Mouse (Mus musculus) embryonic facial prominence, embryonic 11.5 days (tissue): ENCODE measurements around the gene Kdm2a. TPM values are rescaled to one million over a fixed set of nuclear protein-coding genes. Genes with fewer than 3 reads are reported as not detected.

Experiments
- ATAC-seq: fragments of 200-750 bp; cut with Nextera tagmentation; replicated peaks from 2 replicates; pipeline ENCODE4 v1.8.0; 2017; ENCODE audit warnings: low read depth; ENCODE audit not compliant: insufficient number of reproducible peaks, low FRiP score, low TSS enrichment
- DNase-seq: peaks from one replicate; pipeline ENCODE4 v3.0.0-alpha.2; 2015; ENCODE audit warnings: low spot score
- H3K27ac ChIP-seq: fragments of 300-500 bp; sonication (generic); replicated peaks from 2 replicates; pipeline ENCODE4 v1.5.1; 2014; ENCODE audit warnings: mild to moderate bottlenecking, low read depth, low read length, control low read depth
- H3K27me3 ChIP-seq: fragments of 300-500 bp; sonication (generic); 2 replicates; pipeline ENCODE4 v1.6.1; 2014; ENCODE audit warnings: mild to moderate bottlenecking, low read length, moderate library complexity, mixed read lengths; ENCODE audit not compliant: control insufficient read depth, insufficient read depth
- H3K36me3 ChIP-seq: fragments of 300-500 bp; sonication (generic); replicated peaks from 2 replicates; pipeline ENCODE4 v1.6.1; 2014; ENCODE audit warnings: low read depth, mild to moderate bottlenecking, low read length, moderate library complexity, mixed read lengths; ENCODE audit not compliant: control insufficient read depth, insufficient read depth
- H3K4me1 ChIP-seq: fragments of 300-500 bp; sonication (generic); 2 replicates; pipeline ENCODE4 v1.6.1; 2014; ENCODE audit warnings: low read length, mixed read lengths; ENCODE audit not compliant: control insufficient read depth, insufficient read depth
- H3K4me2 ChIP-seq: fragments of 300-500 bp; sonication (generic); 2 replicates; pipeline ENCODE4 v1.6.1; 2014; ENCODE audit warnings: low read depth, mild to moderate bottlenecking, control low read depth, low read length, moderate library complexity
- H3K4me3 ChIP-seq: fragments of 300-500 bp; sonication (generic); 2 replicates; pipeline ENCODE4 v1.5.1; 2014; ENCODE audit warnings: low read depth, low read length, control low read depth
- H3K9ac ChIP-seq: fragments of 300-500 bp; sonication (generic); replicated peaks from 2 replicates; pipeline ENCODE4 v1.6.1; 2014; ENCODE audit warnings: mild to moderate bottlenecking, control low read depth, low read length
- H3K9me3 ChIP-seq: fragments of 300-500 bp; sonication (generic); replicated peaks from 2 replicates; pipeline ENCODE4 v1.6.1; 2016; ENCODE audit warnings: mild to moderate bottlenecking, low read length, inconsistent platforms, mixed read lengths; ENCODE audit not compliant: control insufficient read depth
- WGBS: fragments of 180-500 bp; shearing (Covaris S2); extraction: QIAGEN DNeasy Blood & Tissue Kit; methylation state at CpG from one replicate; pipeline ENCODE4 v1.1.7; 2014; 5-methylcytosine and 5-hydroxymethylcytosine counted together
- polyA plus RNA-seq: library from polyadenylated mRNA; unstranded; fragments of >200 nt; fragmentation: Nextera tagmentation; extraction: Ambion mirVana; gene quantifications from 2 replicates; pipeline ENCODE4 v1.2.1, GENCODE M21; 2014

Kdm2a gene
- 43.5 and 48.3 TPM in 2 replicates for polyA plus RNA-seq

DNA sequence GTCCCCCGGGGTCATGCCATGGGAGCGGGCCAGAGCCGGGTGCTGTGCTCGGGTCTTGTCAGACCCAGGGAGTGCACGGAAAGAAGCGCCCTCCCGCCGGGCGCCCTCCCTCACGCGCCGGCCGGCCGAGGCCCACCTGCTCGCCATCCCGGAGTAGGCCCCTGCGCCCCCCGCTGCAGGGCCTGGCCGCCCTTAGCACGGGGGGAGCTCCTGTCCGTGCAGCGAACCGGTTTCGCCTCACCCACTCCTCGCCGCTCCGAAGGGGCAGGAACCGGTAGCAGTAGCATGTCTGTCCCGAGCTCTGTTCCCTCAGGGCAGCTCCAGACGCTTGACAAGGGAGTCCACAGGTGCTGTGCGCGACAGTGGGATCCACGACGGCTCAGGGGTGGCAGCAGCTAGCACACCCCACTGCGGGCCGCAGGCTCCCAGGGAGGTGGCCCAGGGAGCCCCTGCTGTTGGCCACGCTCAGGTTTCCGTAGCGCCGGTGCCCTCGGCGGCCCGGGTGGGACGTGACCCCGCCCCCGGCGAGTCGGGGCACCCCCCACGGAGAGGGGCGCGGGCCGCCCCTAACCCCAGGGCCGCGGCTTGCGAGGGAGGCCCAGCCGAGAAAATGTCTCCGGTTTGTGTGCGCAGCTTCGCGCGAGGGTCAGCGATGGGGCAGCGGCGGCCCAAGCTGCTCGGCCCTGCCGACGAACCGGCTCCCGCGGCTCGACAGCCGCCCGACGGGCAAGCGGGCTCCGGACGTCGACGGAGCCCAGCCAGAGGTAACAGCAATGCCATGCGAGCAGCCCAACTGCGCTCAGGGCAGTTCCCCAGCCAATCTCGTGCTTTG lies at the start of gene Kdm2a:
TSS of gene Kdm2a (minus strand) at position 488 of the 832 bp plus-strand sequence.
- DNase-seq: peak; percentile 56
- Histone ChIP-seq H3K4me3 (peak within 1 kb of the TSS; percentile 100), H3K4me2 (peak within 1 kb of the TSS; percentile 84), H3K27ac (peak within 1 kb of the TSS; percentile 89), H3K27me3 (no peaks in the 10 kb centered on the region), H3K9ac (peak within 1 kb of the TSS; percentile 78), H3K9me3 (no peaks in the 10 kb centered on the region), H3K4me1 (no peaks in the 10 kb centered on the region), H3K36me3 (no peaks in the 10 kb centered on the region)
- WGBS: under 1% methylated on average over 82 of the region's 82 CpGs
- ATAC-seq: peak; percentile 66

- 84% methylated on average over 9 of the region's 9 CpGs for WGBS
- Histone ChIP-seq H3K27me3 (no peaks in the 10 kb centered on the region), H3K9me3 (no peaks in the 10 kb centered on the region), H3K27ac (no peak overlapping the region), H3K4me1 (0 out of 2 replicates have a peak, but pooled peaks cover 2% of the 10 kb centered on the region), H3K4me3 (no peak overlapping the region), H3K36me3 (no peaks in the 10 kb centered on the region), H3K4me2 (no peak overlapping the region), H3K9ac (no peak overlapping the region)
- ATAC-seq (no peak), DNase-seq (no peak)
These were observed 49.4 kb upstream of the Kdm2a start for GRCm38 (mm10) chr19:4447445-4447844.

GRCm38 (mm10) chr19:4446661-4447420 lies 48.8 kb upstream of the Kdm2a start:
- no peak for ATAC-seq
- WGBS: 90% methylated on average over 8 of the region's 8 CpGs
- H3K36me3 ChIP-seq: no peaks in the 10 kb centered on the region
- no peaks in the 10 kb centered on the region for H3K9me3 ChIP-seq
- H3K27me3 ChIP-seq: no peaks in the 10 kb centered on the region
- no peak overlapping the region for H3K9ac ChIP-seq
- H3K4me3 ChIP-seq: no peak overlapping the region
- 0 out of 2 replicates have a peak, but pooled peaks cover under 1% of the 10 kb centered on the region for H3K4me1 ChIP-seq
- no peak overlapping the region for H3K27ac ChIP-seq
- DNase-seq: no peak
- H3K4me2 ChIP-seq: no peak overlapping the region

DNA sequence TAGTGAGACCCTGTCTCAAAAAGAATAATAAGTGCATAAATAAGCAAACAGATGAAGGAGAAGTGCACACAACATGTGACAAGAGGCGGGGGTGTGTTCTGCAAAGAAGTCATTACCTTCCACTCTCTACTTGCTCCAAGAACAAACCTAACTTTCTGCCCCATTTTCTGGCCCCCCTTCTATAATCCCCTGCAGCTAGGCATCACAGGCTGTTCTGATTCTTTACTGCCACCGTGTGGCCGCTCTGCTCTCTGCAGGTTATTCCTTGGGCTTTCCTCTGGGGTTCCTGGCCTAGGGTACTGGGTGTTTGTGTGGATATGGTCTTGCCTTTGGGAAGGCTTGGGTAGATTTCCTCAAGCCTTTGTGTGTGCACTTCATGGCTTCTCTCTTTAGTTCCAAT lies 44.3 kb upstream of the Kdm2a start:
- H3K27ac ChIP-seq: no peak overlapping the region
- WGBS: 10% methylated on average over 3 of the region's 3 CpGs

GRCm38 (mm10) chr19:4441621-4442161 lies 43.6 kb upstream of the Kdm2a start:
- Histone ChIP-seq H3K9me3 (no peaks in the 10 kb centered on the region), H3K4me2 (no peak overlapping the region), H3K27me3 (no peaks in the 10 kb centered on the region), H3K4me3 (no peak overlapping the region), H3K4me1 (peaks cover 5% of the 10 kb centered on the region; the same call in 1 of the 2 replicates), H3K36me3 (no peaks in the 10 kb centered on the region), H3K9ac (no peak overlapping the region), H3K27ac (peak overlapping the region; percentile 28; the same call in 1 of the 2 replicates)
- 0 out of 2 replicates have a peak, but pooled peaks have one; percentile 12 for ATAC-seq
- DNase-seq: peak; percentile 45
- 17% methylated on average over 10 of the region's 10 CpGs for WGBS

More for the DNA sequence above, 44.3 kb upstream of the Kdm2a start:
- Histone ChIP-seq H3K4me3 (no peak overlapping the region), H3K9me3 (no peaks in the 10 kb centered on the region), H3K4me1 (peaks cover 5% of the 10 kb centered on the region; the same call in 1 of the 2 replicates), H3K4me2 (no peak overlapping the region), H3K27me3 (no peaks in the 10 kb centered on the region), H3K9ac (no peak overlapping the region), H3K36me3 (no peaks in the 10 kb centered on the region)
- ATAC-seq (no peak), DNase-seq (peak; percentile 84)

GRCm38 (mm10) chr19:4441090-4441591 lies 43.1 kb upstream of the Kdm2a start:
- DNase-seq (peak; percentile 74), ATAC-seq (no peak)
- H3K4me2 ChIP-seq: no peak overlapping the region
- WGBS: 26% methylated on average over 6 of the region's 6 CpGs
- H3K9ac ChIP-seq: no peak overlapping the region
- H3K27me3 ChIP-seq: no peaks in the 10 kb centered on the region
- H3K4me3 ChIP-seq: no peak overlapping the region
- H3K27ac ChIP-seq: no peak overlapping the region
- no peaks in the 10 kb centered on the region for H3K36me3 ChIP-seq
- peaks cover 5% of the 10 kb centered on the region; the same call in 1 of the 2 replicates for H3K4me1 ChIP-seq
- no peaks in the 10 kb centered on the region for H3K9me3 ChIP-seq

GRCm38 (mm10) chr19:4440222-4440621 lies 42.1 kb upstream of the Kdm2a start:
- no peak overlapping the region; the same call in 1 of the 2 replicates for H3K4me2 ChIP-seq
- H3K4me3 ChIP-seq: no peak overlapping the region
- WGBS: 12% methylated on average over 8 of the region's 8 CpGs
- H3K36me3 ChIP-seq: no peaks in the 10 kb centered on the region
- H3K9me3 ChIP-seq: no peaks in the 10 kb centered on the region
- ATAC-seq (no peak), DNase-seq (peak; percentile 55)
- H3K27ac ChIP-seq: no peak overlapping the region
- H3K4me1 ChIP-seq: peaks cover 5% of the 10 kb centered on the region; the same call in 1 of the 2 replicates
- no peaks in the 10 kb centered on the region for H3K27me3 ChIP-seq
- H3K9ac ChIP-seq: no peak overlapping the region
